Mouse (Mus musculus) liver, embryonic 14.5 days (tissue): ENCODE data around the gene Cmas.

Experiments used
- CTCF ChIP-seq: IDR thresholded peaks from 2 replicates; pipeline ENCODE4 v1.5.1; 2016; ENCODE audit warnings: antibody characterized with exemption, low read depth, control low read depth
- EP300 ChIP-seq: IDR thresholded peaks from 2 replicates; pipeline ENCODE4 v1.6.1; 2016; ENCODE audit warnings: antibody characterized with exemption, low read depth

DNA sequence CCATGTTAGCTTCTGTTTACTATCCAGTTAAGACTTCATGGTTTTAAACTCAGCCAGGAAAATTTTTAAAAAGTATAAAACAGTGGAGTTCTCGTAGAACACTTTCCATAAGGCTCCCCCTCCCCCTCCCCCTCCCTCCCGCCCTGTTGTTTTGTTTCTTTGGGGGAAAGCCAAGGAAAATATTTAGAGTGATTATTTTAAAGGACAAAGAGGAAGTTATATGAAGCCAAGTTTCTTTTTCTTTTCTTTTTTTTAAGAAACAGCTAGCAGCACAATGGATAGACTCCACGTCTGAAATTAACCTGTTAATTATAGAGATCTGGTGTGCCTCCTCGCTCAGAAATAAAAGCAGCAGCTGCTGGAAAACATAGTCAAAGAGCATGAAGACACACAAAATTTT lies 45.4 kb upstream of the Cmas start:
- TF ChIP-seq CTCF (no peak), EP300 (no peak)
